Mouse (Mus musculus) neural tube, embryonic 13.5 days (tissue): ENCODE data around the gene Sac3d1. TPM values are rescaled to one million over a fixed set of nuclear protein-coding genes. Genes with fewer than 3 reads are reported as not detected.
"Not testable (repeated sequence)": the region's sequence is repeated elsewhere in the genome, so short reads cannot be mapped to it uniquely, and the experiment has no call there.

Experiments used
- ATAC-seq: fragments of 200-750 bp; cut with Nextera tagmentation; 2 replicates; pipeline ENCODE4 v1.8.0; 2017; ENCODE audit warnings: low read depth, mild to moderate bottlenecking, moderate TSS enrichment, moderate library complexity
- H3K27ac ChIP-seq: fragments of 300-500 bp; sonication (generic); replicated peaks from 2 replicates; pipeline ENCODE4 v1.5.1; 2015; ENCODE audit warnings: moderate library complexity, mild to moderate bottlenecking, inconsistent platforms
- H3K27me3 ChIP-seq: fragments of 300-500 bp; sonication (generic); 2 replicates; pipeline ENCODE4 v1.6.1; 2015; ENCODE audit warnings: mild to moderate bottlenecking, inconsistent platforms
- H3K36me3 ChIP-seq: fragments of 300-500 bp; sonication (generic); 2 replicates; pipeline ENCODE4 v1.6.1; 2015; ENCODE audit warnings: mild to moderate bottlenecking, inconsistent platforms
- H3K4me1 ChIP-seq: fragments of 300-500 bp; sonication (generic); replicated peaks from 2 replicates; pipeline ENCODE4 v1.6.1; 2015; ENCODE audit warnings: inconsistent platforms
- H3K4me2 ChIP-seq: fragments of 300-500 bp; sonication (generic); 2 replicates; pipeline ENCODE4 v1.6.1; 2015; ENCODE audit warnings: inconsistent platforms, mild to moderate bottlenecking, moderate library complexity
- H3K4me3 ChIP-seq: fragments of 300-500 bp; sonication (generic); 2 replicates; pipeline ENCODE4 v1.5.1; 2015; ENCODE audit warnings: mild to moderate bottlenecking, inconsistent platforms
- H3K9ac ChIP-seq: fragments of 300-500 bp; sonication (generic); 2 replicates; pipeline ENCODE4 v1.6.1; 2015; ENCODE audit warnings: moderate library complexity, mild to moderate bottlenecking, inconsistent platforms
- H3K9me3 ChIP-seq: fragments of 300-500 bp; sonication (generic); 2 replicates; pipeline ENCODE4 v1.6.1; 2016; ENCODE audit warnings: inconsistent platforms
- WGBS: fragments of 180-500 bp; shearing (Covaris S2); methylation state at CpG from one replicate; pipeline ENCODE4 v1.1.7; 2015; 5-methylcytosine and 5-hydroxymethylcytosine counted together
- polyA plus RNA-seq: library from polyadenylated mRNA; unstranded; fragments of >200 nt; fragmentation: Nextera tagmentation; extraction: Ambion mirVana; gene quantifications from 2 replicates; pipeline ENCODE4 v1.2.1, GENCODE M21; 2015

The Sac3d1 gene
- polyA plus RNA-seq, 1 experiment from 2014 or later, result 46.9 TPM

GRCm38 (mm10) chr19:6133197-6133596 is 14.7 kb upstream of the Sac3d1 start:
- H3K4me3 ChIP-seq, H3K4me1 ChIP-seq, ATAC-seq, H3K27ac ChIP-seq, H3K27me3 ChIP-seq, H3K4me2 ChIP-seq, H3K9ac ChIP-seq, H3K9me3 ChIP-seq: not testable (repeated sequence)
- H3K36me3 ChIP-seq, result peaks cover 48% of the 10 kb centered on the region
- 48% methylated on average over 1 of the region's 1 CpGs for WGBS

- no peak overlapping the region for H3K4me2 ChIP-seq
- H3K27ac ChIP-seq, result no peak overlapping the region
- peak overlapping the region; percentile 47 for H3K9ac ChIP-seq
- no peaks in the 10 kb centered on the region for H3K9me3 ChIP-seq
- H3K27me3 ChIP-seq, result no peaks in the 10 kb centered on the region
- peaks cover 40% of the 10 kb centered on the region for H3K36me3 ChIP-seq
- H3K4me1 ChIP-seq, result peaks cover 6% of the 10 kb centered on the region
- WGBS, result 80% methylated on average over 7 of the region's 7 CpGs
- no peak for ATAC-seq
- no peak overlapping the region for H3K4me3 ChIP-seq
These were observed 13.8 kb upstream of the Sac3d1 start for GRCm38 (mm10) chr19:6132171-6132827.

- not testable (repeated sequence) for H3K9ac ChIP-seq, H3K4me2 ChIP-seq, H3K9me3 ChIP-seq, H3K27me3 ChIP-seq, H3K27ac ChIP-seq, H3K4me1 ChIP-seq, ATAC-seq, H3K4me3 ChIP-seq
- 76% methylated on average over 7 of the region's 7 CpGs for WGBS
- peaks cover 23% of the 10 kb centered on the region for H3K36me3 ChIP-seq
These were observed 12.1 kb upstream of the Sac3d1 start for GRCm38 (mm10) chr19:6130414-6131128.

GRCm38 (mm10) chr19:6127760-6128341 is 9.4 kb upstream of the Sac3d1 start, which contains the start of gene Snx15:
TSS of gene Snx15 (minus strand) at chr19:6128304.
- Histone ChIP-seq H3K27me3 (no peaks in the 10 kb centered on the region), H3K27ac (peak within 1 kb of the TSS; percentile 93), H3K4me3 (peak within 1 kb of the TSS; percentile 55), H3K4me1 (peaks cover 14% of the 10 kb centered on the region), H3K36me3 (0 out of 2 replicates have a peak, but pooled peaks cover 5% of the 10 kb centered on the region), H3K4me2 (peak within 1 kb of the TSS; percentile 55), H3K9ac (peak within 1 kb of the TSS; percentile 77), H3K9me3 (no peaks in the 10 kb centered on the region)
- ATAC-seq, result peak; percentile 95
- under 1% methylated on average over 32 of the region's 32 CpGs for WGBS

GRCm38 (mm10) chr19:6126789-6127580 is 8.5 kb upstream of the Sac3d1 start:
- Histone ChIP-seq H3K27ac (peak overlapping the region; percentile 93), H3K9ac (peak overlapping the region; percentile 77), H3K27me3 (no peaks in the 10 kb centered on the region), H3K36me3 (no peaks in the 10 kb centered on the region), H3K4me3 (peak overlapping the region; percentile 55), H3K4me2 (peak overlapping the region; percentile 55), H3K9me3 (no peaks in the 10 kb centered on the region), H3K4me1 (peaks cover 14% of the 10 kb centered on the region)
- 74% methylated on average over 10 of the region's 10 CpGs for WGBS
- ATAC-seq, result no peak

- ATAC-seq, result no peak
- WGBS, result 22% methylated on average over 4 of the region's 4 CpGs
- H3K4me1 ChIP-seq, result peaks cover 14% of the 10 kb centered on the region
These were observed 7.8 kb upstream of the Sac3d1 start for GRCm38 (mm10) chr19:6126289-6126688.

GRCm38 (mm10) chr19:6124898-6125297 is 6.4 kb upstream of the Sac3d1 start:
- 77% methylated on average over 2 of the region's 2 CpGs for WGBS
- H3K9me3 ChIP-seq, result no peaks in the 10 kb centered on the region
- H3K9ac ChIP-seq, result no peak overlapping the region
- H3K4me1 ChIP-seq, result peaks cover 14% of the 10 kb centered on the region
- no peak overlapping the region for H3K4me3 ChIP-seq
- H3K36me3 ChIP-seq, result peaks cover 13% of the 10 kb centered on the region; the same call in 1 of the 2 replicates
- H3K4me2 ChIP-seq, result no peak overlapping the region
- no peak for ATAC-seq
- H3K27me3 ChIP-seq, result no peaks in the 10 kb centered on the region
- H3K27ac ChIP-seq, result no peak overlapping the region

More at GRCm38 (mm10) chr19:6126289-6126688, 7.8 kb upstream of the Sac3d1 start:
- no peak overlapping the region for H3K9ac ChIP-seq
- peaks cover 5% of the 10 kb centered on the region; the same call in 1 of the 2 replicates for H3K36me3 ChIP-seq
- H3K9me3 ChIP-seq, result no peaks in the 10 kb centered on the region
- H3K4me2 ChIP-seq, result no peak overlapping the region
- H3K4me3 ChIP-seq, result no peak overlapping the region
- H3K27ac ChIP-seq, result no peak overlapping the region
- H3K27me3 ChIP-seq, result no peaks in the 10 kb centered on the region

- Histone ChIP-seq H3K4me3 (no peak overlapping the region), H3K9ac (0 out of 2 replicates have a peak overlapping the region, but pooled peaks have one; percentile 31), H3K27me3 (no peaks in the 10 kb centered on the region), H3K27ac (0 out of 2 replicates have a peak overlapping the region, but pooled peaks have one; percentile 28), H3K4me2 (no peak overlapping the region), H3K9me3 (no peaks in the 10 kb centered on the region), H3K36me3 (peaks cover 13% of the 10 kb centered on the region; the same call in 1 of the 2 replicates), H3K4me1 (peaks cover 22% of the 10 kb centered on the region)
- ATAC-seq, result no peak
- WGBS, result 72% methylated on average over 8 of the region's 8 CpGs
These were observed 4.9 kb upstream of the Sac3d1 start for GRCm38 (mm10) chr19:6123330-6123729.

- H3K9ac ChIP-seq, result no peak overlapping the region
- no peaks in the 10 kb centered on the region for H3K9me3 ChIP-seq
- H3K27ac ChIP-seq, result no peak overlapping the region
- no peak overlapping the region for H3K4me2 ChIP-seq
- WGBS, result 33% methylated on average over 19 of the region's 19 CpGs
- H3K27me3 ChIP-seq, result no peaks in the 10 kb centered on the region
- H3K4me1 ChIP-seq, result peaks cover 29% of the 10 kb centered on the region
- no peak overlapping the region for H3K4me3 ChIP-seq
- no peak for ATAC-seq
- H3K36me3 ChIP-seq, result peaks cover 13% of the 10 kb centered on the region; the same call in 1 of the 2 replicates
These were observed 3.3 kb upstream of the Sac3d1 start for GRCm38 (mm10) chr19:6121761-6122160.

- peaks cover 40% of the 10 kb centered on the region for H3K36me3 ChIP-seq
- no peaks in the 10 kb centered on the region for H3K27me3 ChIP-seq
- H3K9me3 ChIP-seq, result no peaks in the 10 kb centered on the region
- peak overlapping the region; percentile 84 for H3K4me3 ChIP-seq
- H3K4me1 ChIP-seq, result peaks cover 34% of the 10 kb centered on the region
- WGBS, result 2% methylated on average over 8 of the region's 8 CpGs
- ATAC-seq, result peak; percentile 60
- peak overlapping the region; percentile 90 for H3K9ac ChIP-seq
- peak overlapping the region; percentile 95 for H3K27ac ChIP-seq
- peak overlapping the region; percentile 85 for H3K4me2 ChIP-seq
These were observed 281 bp upstream of the Sac3d1 start for GRCm38 (mm10) chr19:6118677-6119185.

GRCm38 (mm10) chr19:6117346-6117985 is 984 bp downstream of the Sac3d1 start:
- H3K4me3 ChIP-seq, result peak overlapping the region; percentile 84
- H3K27me3 ChIP-seq, result no peaks in the 10 kb centered on the region
- WGBS, result 5% methylated on average over 32 of the region's 32 CpGs
- peak overlapping the region; percentile 95 for H3K27ac ChIP-seq
- H3K36me3 ChIP-seq, result peaks cover 49% of the 10 kb centered on the region
- peaks cover 28% of the 10 kb centered on the region for H3K4me1 ChIP-seq
- H3K9me3 ChIP-seq, result no peaks in the 10 kb centered on the region
- no peak for ATAC-seq
- peak overlapping the region; percentile 90 for H3K9ac ChIP-seq
- peak overlapping the region; percentile 85 for H3K4me2 ChIP-seq
